Mouse (Mus musculus): ENCODE measurements around the gene Rars2. TPM values are rescaled to one million over a fixed set of nuclear protein-coding genes. Genes with fewer than 3 reads are reported as not detected.

The Rars2 gene
- 19.3 to 27.4 TPM (median 25.2 TPM) in 4 replicates for total RNA-seq (2023)

DNA sequence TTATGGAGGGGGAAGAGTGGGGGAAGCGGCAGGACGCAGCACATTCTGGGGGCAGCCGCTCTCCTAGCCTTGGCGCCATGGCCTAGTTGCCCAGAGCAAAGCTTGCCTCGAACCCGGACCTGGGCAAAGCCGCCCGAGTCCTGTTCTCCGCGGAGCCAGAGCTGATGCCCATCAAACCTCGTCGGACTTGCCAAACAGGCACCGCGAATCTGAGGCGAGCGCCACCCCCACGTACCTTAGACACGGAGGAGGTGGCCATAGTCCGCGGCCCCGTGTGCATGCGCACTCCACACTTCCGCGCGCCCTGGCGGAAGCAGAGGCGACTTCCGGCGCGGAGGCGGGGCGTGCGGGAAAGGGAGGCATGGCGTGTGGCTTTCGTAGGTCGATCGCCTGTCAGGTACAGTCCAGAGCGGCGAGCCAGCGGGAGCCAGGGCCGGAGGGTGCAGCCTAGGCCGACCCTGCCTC lies at the start of gene Rars2, which contains the start of gene Orc3:
Rars2 (plus strand) TSS at position 328 of the 465 bp plus-strand sequence.
Orc3 (minus strand) TSS at position 315 of the 465 bp plus-strand sequence.

DNA sequence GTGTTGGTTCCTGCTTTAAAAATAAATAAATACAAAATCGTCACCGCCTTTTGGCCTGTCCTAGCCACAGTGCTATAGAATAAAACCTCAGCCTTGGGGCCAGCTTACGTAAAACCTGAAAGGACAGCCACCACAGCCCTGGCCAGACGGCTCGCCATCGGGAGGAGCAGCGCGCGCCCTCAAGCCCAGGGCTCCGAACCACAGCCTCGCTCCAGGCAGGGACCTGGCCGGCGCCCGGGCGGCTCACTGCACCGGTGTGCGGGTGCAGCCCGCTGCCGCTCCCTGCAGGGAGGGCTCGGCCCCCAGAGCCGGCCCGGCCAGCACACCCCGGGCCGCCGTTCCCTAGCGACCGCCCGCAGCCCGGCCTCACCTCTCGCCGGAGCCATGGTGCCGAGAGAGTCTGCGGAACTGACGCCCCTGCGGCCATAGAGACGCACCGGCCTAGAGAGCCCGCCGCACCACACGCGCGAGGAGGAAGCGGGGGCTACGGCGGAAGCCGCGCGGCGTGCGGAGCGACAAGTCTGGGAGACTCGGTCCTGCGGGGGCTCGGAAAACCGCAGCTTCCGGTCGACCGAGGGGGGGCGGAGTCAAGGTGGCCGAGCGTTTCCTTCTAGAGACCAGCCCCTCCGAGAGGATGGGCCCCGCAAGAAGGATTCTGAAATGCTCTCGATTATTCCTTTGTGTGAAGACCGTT lies 72.3 kb downstream of the Rars2 start, which contains the start of gene Slc35a1:
Slc35a1 (minus strand) TSS at position 565 of the 694 bp plus-strand sequence.

Other genes with a start within 250 kb of the Rars2 start
- 61.1 to 63.5 TPM (median 62.1 TPM) in 4 replicates for gene Akirin2, start 64.0 kb upstream of the Rars2 start, total RNA-seq (2023)
- gene Orc3, start within 50 bp of the Rars2 start, total RNA-seq (2023): 80.4 to 95.9 TPM (median 94.1 TPM) in 4 replicates
- 13.2 to 19.0 TPM (median 17.5 TPM) in 4 replicates for gene Slc35a1, start 72.5 kb downstream of the Rars2 start, total RNA-seq (2023)
- gene Cfap206, start 115.2 kb downstream of the Rars2 start, total RNA-seq (2023): not detected in 4 replicates
- gene Gm136, start 141.3 kb downstream of the Rars2 start, total RNA-seq (2023): not detected in 4 replicates
- 11.3 to 12.5 TPM (median 12.1 TPM) in 4 replicates for gene Smim8, start 163.5 kb downstream of the Rars2 start, total RNA-seq (2023)

Measured in B cell, adult 62 days (primary cell).